Mouse (Mus musculus): ENCODE results near the gene Olfr1424.
"Not testable (repeated sequence)": the region's sequence is repeated elsewhere in the genome, so short reads cannot be mapped to it uniquely, and the experiment has no call there.

The Olfr1424 gene

GRCm38 (mm10) chr19:12062582-12062981, at the start of gene Olfr1424:
Olfr1424 (minus strand) TSS chr19:12062682.
- DNase-seq: not testable (repeated sequence)

GRCm38 (mm10) chr19:12104541-12104940, 42.1 kb upstream of the Olfr1424 start:
- no peak for DNase-seq

- no peak for DNase-seq
These were observed 40.8 kb upstream of the Olfr1424 start, which contains the start of gene Olfr1427 for GRCm38 (mm10) chr19:12103234-12103633. Olfr1427 (minus strand) TSS chr19:12103334.

DNA sequence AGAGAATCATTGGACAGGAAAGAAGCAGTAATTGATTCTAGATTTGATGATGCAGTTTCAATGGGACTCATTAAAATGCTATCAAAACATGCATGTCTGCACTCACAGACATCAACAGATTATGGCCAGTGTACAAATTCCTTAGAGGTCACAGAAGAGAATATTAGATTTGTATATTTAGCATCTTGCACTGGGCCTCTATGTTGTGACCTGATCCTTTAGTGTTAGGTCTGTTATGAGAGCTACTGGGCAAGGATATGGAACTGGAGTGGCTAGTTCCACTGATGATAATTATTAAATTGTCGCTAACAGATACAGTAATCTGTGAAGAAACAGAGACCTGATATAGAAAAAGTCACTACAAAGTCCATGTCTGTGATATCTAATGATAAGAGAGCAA, 29.4 kb upstream of the Olfr1424 start, which contains the start of gene Olfr1426:
Gene Olfr1426 (minus strand): TSS at position 101 of the 400 bp plus-strand sequence.
- DNase-seq: no peak

- not testable (repeated sequence) for DNase-seq
These were observed 15.1 kb upstream of the Olfr1424 start, which contains the start of gene Olfr1425 for GRCm38 (mm10) chr19:12077631-12078030. Olfr1425 (minus strand) TSS chr19:12077731.

GRCm38 (mm10) chr19:12069546-12069945, 7.1 kb upstream of the Olfr1424 start:
- DNase-seq: not testable (repeated sequence)

GRCm38 (mm10) chr19:12067806-12068205, 5.3 kb upstream of the Olfr1424 start:
- DNase-seq: not testable (repeated sequence)

GRCm38 (mm10) chr19:12043163-12043562, 19.3 kb downstream of the Olfr1424 start:
- no peak for DNase-seq

- no peak for DNase-seq
These were observed 21.3 kb downstream of the Olfr1424 start, which contains the start of gene Olfr1423 for GRCm38 (mm10) chr19:12041217-12041616. Olfr1423 (minus strand) TSS chr19:12041317.

DNA sequence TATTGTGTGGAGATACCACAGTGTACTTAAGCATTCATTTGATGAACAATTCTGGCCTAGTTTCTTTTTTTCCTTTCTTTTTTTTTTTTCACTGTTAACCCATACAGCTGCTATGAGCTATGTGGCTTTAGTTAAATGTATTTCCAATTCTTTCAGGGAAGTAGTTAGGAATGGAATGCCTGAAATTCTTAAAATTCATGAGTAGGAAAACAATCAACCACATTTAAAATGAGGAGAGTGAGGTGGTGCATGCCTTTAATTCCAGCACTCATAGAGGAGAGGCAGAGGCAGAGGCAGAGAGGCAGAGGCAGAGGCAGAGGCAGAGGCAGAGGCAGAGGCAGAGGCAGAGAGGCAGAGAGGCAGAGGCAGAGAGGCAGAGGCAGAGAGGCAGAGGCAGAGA, 24.8 kb downstream of the Olfr1424 start:
- DNase-seq: no peak

GRCm38 (mm10) chr19:12026606-12027005, 35.9 kb downstream of the Olfr1424 start:
- no peak for DNase-seq

- no peak for DNase-seq
These were observed 37.1 kb downstream of the Olfr1424 start for GRCm38 (mm10) chr19:12025333-12025732.

DNA sequence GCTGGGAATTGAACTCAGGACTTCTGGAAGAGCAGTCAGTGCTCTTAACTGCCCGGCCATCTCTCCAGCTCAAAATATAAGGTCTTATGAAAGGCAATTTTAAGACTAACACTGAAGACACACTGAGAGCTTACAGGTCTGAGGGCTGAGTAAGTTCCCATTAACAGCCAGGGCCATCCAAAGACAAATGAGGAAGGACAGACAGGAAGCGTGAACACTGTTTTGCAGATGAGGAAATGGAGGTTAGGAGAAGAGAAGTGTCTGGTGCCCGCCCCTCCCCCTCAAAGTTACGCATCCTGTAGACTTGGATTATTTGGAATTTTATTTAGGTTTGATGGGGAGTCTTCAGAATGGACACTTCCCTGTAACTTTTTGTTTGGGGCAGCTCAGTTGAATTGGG, 38.3 kb downstream of the Olfr1424 start:
- no peak for DNase-seq

GRCm38 (mm10) chr19:12016192-12016591, 46.3 kb downstream of the Olfr1424 start:
- DNase-seq: no peak

- DNase-seq: no peak
These were observed 46.8 kb downstream of the Olfr1424 start for GRCm38 (mm10) chr19:12015708-12016107.

GRCm38 (mm10) chr19:12013228-12013627, 49.3 kb downstream of the Olfr1424 start:
- DNase-seq: peak; percentile 65

DNA sequence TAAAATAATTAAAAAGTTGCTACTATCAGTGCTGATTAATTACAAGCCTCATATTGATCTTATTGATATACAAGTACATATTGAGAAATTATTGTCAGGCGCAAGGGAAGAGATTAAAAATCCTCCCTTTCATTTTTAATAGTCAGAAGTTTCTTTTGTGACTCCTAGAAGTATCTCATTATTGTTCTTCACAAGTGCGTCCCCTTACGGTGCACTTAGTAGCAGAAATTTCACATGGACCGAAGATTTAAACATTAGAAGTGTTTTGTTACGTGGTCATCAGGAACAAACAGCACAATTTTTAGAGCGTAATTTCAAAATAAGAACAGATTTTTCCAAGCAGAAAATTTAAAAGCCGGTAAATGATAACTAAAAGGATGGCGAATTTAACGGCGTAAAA, 49.9 kb downstream of the Olfr1424 start:
- no peak for DNase-seq

DNA sequence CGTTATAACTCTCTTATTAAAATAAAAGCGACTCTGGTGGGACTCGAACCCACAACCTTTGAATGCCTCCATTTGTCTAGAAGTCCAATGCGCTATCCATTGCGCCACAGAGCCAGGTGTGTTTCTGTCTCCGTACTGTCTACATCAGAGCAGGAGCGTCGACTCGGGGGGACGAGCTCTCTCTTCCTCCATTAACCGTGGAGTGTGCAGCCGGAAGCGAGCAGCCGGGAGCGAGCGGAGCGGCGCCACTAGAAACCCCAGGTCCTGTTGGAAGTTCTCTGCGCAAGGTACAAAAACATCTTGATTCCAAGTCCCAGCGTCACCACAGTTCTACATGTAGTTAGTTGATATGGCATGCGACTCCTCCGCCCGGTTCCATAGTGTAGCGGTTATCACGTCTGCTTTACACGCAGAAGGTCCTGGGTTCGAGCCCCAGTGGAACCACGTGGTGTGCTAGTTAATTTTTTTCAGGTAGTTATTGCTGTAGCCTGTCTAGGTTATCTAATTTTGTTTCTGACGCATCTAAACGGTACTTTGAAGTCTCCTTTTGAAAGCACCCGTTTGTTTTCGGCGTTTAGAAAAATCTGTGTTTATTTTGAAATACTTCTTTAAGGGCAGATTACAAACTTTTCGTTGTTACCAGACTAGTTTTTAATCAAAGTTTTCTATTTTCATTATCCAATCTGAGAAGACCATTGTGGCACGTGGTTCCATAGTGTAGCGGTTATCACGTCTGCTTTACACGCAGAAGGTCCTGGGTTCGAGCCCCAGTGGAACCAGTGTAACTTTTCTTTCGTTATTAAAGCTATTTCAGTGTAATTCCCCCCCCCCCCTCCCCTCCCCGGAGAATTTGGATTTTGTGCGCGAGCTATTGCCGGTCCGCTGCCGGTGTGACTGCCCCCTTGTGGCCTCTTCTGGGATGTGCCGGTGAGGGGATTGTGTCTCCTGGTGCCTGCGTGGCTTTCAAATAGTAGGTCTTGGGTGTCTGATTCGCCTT, 50.6 kb downstream of the Olfr1424 start:
- DNase-seq: peak; percentile 91

DNA sequence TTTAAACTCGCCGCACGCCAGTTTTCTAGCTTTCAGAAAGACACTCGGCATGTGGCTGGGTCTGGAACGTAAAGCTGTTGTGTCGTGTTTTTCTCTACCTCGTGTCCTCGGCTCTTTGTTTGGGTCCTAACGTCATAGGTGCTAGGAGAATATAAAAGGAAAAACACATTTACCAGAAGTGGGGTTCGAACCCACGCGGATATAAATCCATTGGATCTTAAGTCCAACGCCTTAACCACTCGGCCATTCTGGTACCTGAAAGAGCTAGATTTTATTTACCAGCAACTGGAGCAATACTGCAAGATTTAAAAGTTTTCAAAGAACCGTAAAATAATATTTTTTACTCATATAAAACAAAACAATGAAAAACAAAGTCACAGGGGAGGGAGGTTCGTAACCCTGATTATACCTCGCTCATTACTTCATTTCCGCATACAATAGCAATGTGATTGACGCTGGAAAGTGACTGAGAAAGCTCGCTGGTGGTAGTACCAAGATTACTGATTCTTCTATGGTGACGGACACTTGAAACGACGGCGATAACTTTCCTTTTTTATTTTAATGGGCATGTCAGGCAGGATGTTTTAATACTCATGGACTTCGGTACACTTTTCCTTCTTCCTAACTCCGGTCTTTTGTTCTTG, 51.4 kb downstream of the Olfr1424 start:
- peak; percentile 93 for DNase-seq

DNA sequence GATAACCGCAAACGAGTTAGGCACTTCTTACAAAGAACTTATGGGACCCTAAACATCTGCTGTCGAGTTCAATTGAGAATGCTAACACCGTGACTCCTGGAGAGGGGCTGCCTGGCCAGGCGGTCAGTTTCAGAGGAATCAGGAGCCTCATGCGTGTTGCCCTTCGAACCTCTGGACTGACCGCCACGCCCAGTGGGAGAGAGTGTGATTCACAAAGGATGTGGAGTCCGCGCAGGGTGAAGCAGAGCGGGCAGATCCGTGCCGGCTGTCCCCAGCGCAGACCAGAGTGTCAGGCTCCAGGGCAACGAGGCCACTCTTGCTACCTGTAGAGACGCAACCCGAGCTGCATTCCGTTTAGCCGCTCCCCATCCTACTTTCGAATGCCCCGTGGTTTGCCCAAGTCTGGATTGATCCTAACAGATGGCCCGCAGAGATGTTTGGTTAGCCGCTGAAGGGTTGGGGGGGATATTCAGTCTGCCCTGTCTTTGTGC, 52.2 kb downstream of the Olfr1424 start:
- peak; percentile 86 for DNase-seq

DNA sequence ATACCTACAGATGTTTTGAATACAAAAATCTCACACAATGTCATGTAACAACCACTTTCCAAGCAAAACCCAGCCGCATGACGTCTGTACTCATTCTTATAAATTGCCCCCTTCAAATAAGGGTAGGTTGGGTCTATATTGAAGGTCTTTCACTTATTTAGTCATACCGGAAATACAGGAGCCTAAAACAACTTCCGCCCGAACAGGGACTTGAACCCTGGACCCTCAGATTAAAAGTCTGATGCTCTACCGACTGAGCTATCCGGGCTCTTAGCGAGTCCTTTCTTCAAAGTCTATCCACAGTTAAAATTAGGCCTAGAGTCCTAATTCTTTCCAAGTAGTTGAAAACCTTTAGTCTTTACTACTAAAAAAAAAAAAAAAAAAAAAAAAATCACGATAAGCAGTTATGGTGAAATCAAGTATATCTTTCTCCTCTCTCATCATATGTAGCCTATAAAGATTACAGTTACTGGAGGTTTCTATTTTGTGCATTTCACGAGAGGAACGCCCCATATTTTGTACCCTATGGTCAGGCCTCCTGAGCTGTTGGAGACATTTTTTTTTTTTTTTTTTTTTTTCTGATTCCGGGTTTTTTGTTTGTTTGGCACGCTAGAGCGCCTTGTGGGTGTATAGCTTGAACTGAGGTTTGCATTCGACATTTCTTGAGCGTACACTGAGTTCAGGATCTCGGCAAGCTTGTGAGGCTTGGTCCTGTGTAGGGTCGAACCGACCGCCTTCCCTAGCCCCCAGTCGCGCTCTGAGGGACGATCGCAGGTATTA, 52.8 kb downstream of the Olfr1424 start:
- DNase-seq: peak; percentile 86

All from embryo, embryonic 11 days (tissue).